Mouse (Mus musculus) thymus, adult 2 months (tissue): ENCODE results near the gene Sik2. TPM values are rescaled to one million over a fixed set of nuclear protein-coding genes. Genes with fewer than 3 reads are reported as not detected.

ENCODE experiments used
- DNase-seq: peaks from one replicate; pipeline ENCODE4 v3.0.0; 2021
- H3K27ac ChIP-seq: fragments of 200-500 bp; 2 replicates; pipeline ENCODE4 v1.5.1; 2012; ENCODE audit warnings: low read length, control low read depth; ENCODE audit not compliant: control insufficient read depth, insufficient read depth
- H3K27me3 ChIP-seq: fragments of 200-500 bp; 2 replicates; pipeline ENCODE4 v1.6.1; 2012; ENCODE audit warnings: mild to moderate bottlenecking, low read length, moderate library complexity, mixed read lengths; ENCODE audit not compliant: control insufficient read depth, insufficient read depth
- H3K36me3 ChIP-seq: fragments of 200-500 bp; 2 replicates; pipeline ENCODE4 v1.6.1; 2012; ENCODE audit warnings: mild to moderate bottlenecking, low read length, moderate library complexity; ENCODE audit not compliant: control insufficient read depth, insufficient read depth
- H3K4me1 ChIP-seq: fragments of 200-500 bp; replicated peaks from 2 replicates; pipeline ENCODE4 v1.6.1; 2012; ENCODE audit warnings: low read length; ENCODE audit not compliant: control insufficient read depth, insufficient read depth
- H3K4me3 ChIP-seq: fragments of 200-500 bp; 2 replicates; pipeline ENCODE4 v1.5.1; 2012; ENCODE audit warnings: mild to moderate bottlenecking, low read length, control low read depth, moderate library complexity; ENCODE audit not compliant: control insufficient read depth, insufficient read depth
- CTCF ChIP-seq: fragments of 200-500 bp; IDR thresholded peaks from 2 replicates; pipeline ENCODE4 v1.5.1; 2012; ENCODE audit warnings: mild to moderate bottlenecking, control low read depth, low read length, moderate library complexity, borderline replicate concordance; ENCODE audit not compliant: control insufficient read depth, poor library complexity, insufficient read depth; ENCODE audit errors: extremely low read depth
- POLR2A ChIP-seq: fragments of 200-500 bp; IDR thresholded peaks from 2 replicates; pipeline ENCODE4 v1.6.1; 2012; ENCODE audit warnings: mild to moderate bottlenecking, low read length, control low read depth, moderate library complexity; ENCODE audit not compliant: control insufficient read depth, poor library complexity, insufficient read depth; ENCODE audit errors: extremely low read depth
- WGBS: fragments of 180-500 bp; shearing (Covaris S2); methylation state at CpG from one replicate; pipeline ENCODE4 v1.1.7; 2018; 5-methylcytosine and 5-hydroxymethylcytosine counted together
- polyA plus RNA-seq: library from polyadenylated mRNA; depleted of rRNA; stranded (reverse); fragments of >200 nt; gene quantifications from 2 replicates; pipeline ENCODE4 v1.2.3, GENCODE M21; 2012

Sik2 gene
- polyA plus RNA-seq, 1 experiment: 30.5 TPM

- no peak overlapping the region for H3K4me3 ChIP-seq
- DNase-seq: no peak
- no peaks in the 10 kb centered on the region for H3K4me1 ChIP-seq
- TF ChIP-seq POLR2A (no peak), CTCF (no peak)
- no peak overlapping the region for H3K27ac ChIP-seq
- 95% methylated on average over 7 of the region's 7 CpGs for WGBS
- no peaks in the 10 kb centered on the region for H3K36me3 ChIP-seq
- H3K27me3 ChIP-seq: no peaks in the 10 kb centered on the region
Measured at GRCm38 (mm10) chr9:50948097-50948823, 60.6 kb downstream of the Sik2 start.

GRCm38 (mm10) chr9:50946338-50946737 lies 62.5 kb downstream of the Sik2 start:
- Histone ChIP-seq H3K27me3 (no peaks in the 10 kb centered on the region), H3K4me3 (no peak overlapping the region), H3K36me3 (no peaks in the 10 kb centered on the region), H3K4me1 (peaks cover 5% of the 10 kb centered on the region), H3K27ac (no peak overlapping the region)
- WGBS: 16% methylated on average over 1 of the region's 1 CpGs
- TF ChIP-seq POLR2A (no peak), CTCF (no peak)
- DNase-seq: no peak

GRCm38 (mm10) chr9:50944826-50945225 lies 64.0 kb downstream of the Sik2 start:
- no peak for DNase-seq

GRCm38 (mm10) chr9:50942711-50943110 lies 66.2 kb downstream of the Sik2 start:
- H3K36me3 ChIP-seq: no peaks in the 10 kb centered on the region
- TF ChIP-seq CTCF (no peak), POLR2A (no peak)
- H3K4me3 ChIP-seq: no peak overlapping the region
- peaks cover 5% of the 10 kb centered on the region for H3K4me1 ChIP-seq
- H3K27ac ChIP-seq: no peak overlapping the region
- no peak for DNase-seq
- 98% methylated on average over 2 of the region's 2 CpGs for WGBS
- H3K27me3 ChIP-seq: no peaks in the 10 kb centered on the region

More at GRCm38 (mm10) chr9:50944826-50945225, 64.0 kb downstream of the Sik2 start:
- no peaks in the 10 kb centered on the region for H3K36me3 ChIP-seq
- H3K27me3 ChIP-seq: no peaks in the 10 kb centered on the region
- 56% methylated on average over 1 of the region's 1 CpGs for WGBS
- TF ChIP-seq POLR2A: no peak
- TF ChIP-seq CTCF: no peak
- H3K27ac ChIP-seq: no peak overlapping the region
- peaks cover 5% of the 10 kb centered on the region for H3K4me1 ChIP-seq
- H3K4me3 ChIP-seq: no peak overlapping the region

GRCm38 (mm10) chr9:50941804-50942401 lies 67.0 kb downstream of the Sik2 start:
- Histone ChIP-seq H3K27me3 (no peaks in the 10 kb centered on the region), H3K36me3 (no peaks in the 10 kb centered on the region), H3K27ac (no peak overlapping the region), H3K4me1 (peaks cover 5% of the 10 kb centered on the region), H3K4me3 (no peak overlapping the region)
- peak; percentile 8 for DNase-seq
- TF ChIP-seq CTCF: no peak
- no peak for TF ChIP-seq POLR2A
- WGBS: 8% methylated on average over 3 of the region's 3 CpGs

- no peak for TF ChIP-seq CTCF
- DNase-seq: no peak
- H3K27ac ChIP-seq: no peak overlapping the region
- H3K27me3 ChIP-seq: no peaks in the 10 kb centered on the region
- H3K36me3 ChIP-seq: peaks cover 10% of the 10 kb centered on the region
- no peaks in the 10 kb centered on the region for H3K4me1 ChIP-seq
- H3K4me3 ChIP-seq: no peak overlapping the region
Measured at GRCm38 (mm10) chr9:50929986-50930385, 78.9 kb downstream of the Sik2 start.

GRCm38 (mm10) chr9:50925801-50926200 lies 83.1 kb downstream of the Sik2 start:
- no peak for DNase-seq
- no peak overlapping the region for H3K27ac ChIP-seq
- no peaks in the 10 kb centered on the region; the same call in 1 of the 2 replicates for H3K36me3 ChIP-seq
- TF ChIP-seq POLR2A (no peak), CTCF (no peak)
- H3K4me1 ChIP-seq: no peaks in the 10 kb centered on the region
- H3K27me3 ChIP-seq: no peaks in the 10 kb centered on the region
- WGBS: 97% methylated on average over 4 of the region's 4 CpGs
- no peak overlapping the region for H3K4me3 ChIP-seq
